Mouse (Mus musculus): ENCODE measurements around the gene Ezr. TPM values are rescaled to one million over a fixed set of nuclear protein-coding genes. Genes with fewer than 3 reads are reported as not detected.

Gene Ezr
- polyA plus RNA-seq, 1 experiment, result 148 TPM

Other genes starting within 250 kb of the Ezr start
- gene Dynlt1c, start 181.1 kb downstream of the Ezr start, polyA plus RNA-seq (2012; rRNA removed), result 7.9 and 8.5 TPM in 2 replicates
- 96.9 and 97.6 TPM in 2 replicates for gene Dynlt1f, start 126.9 kb downstream of the Ezr start, polyA plus RNA-seq (2012; rRNA removed)
- 3.6 and 5.7 TPM in 2 replicates for gene Sytl3, start 123.7 kb downstream of the Ezr start, polyA plus RNA-seq (2012; rRNA removed)
- 18.0 and 22.7 TPM in 2 replicates for gene Rsph3b, start 165.9 kb upstream of the Ezr start, polyA plus RNA-seq (2012; rRNA removed)
- gene Tagap1, start 178.4 kb upstream of the Ezr start, polyA plus RNA-seq (2012; rRNA removed), result 14.0 and 16.3 TPM in 2 replicates
- 154 and 164 TPM in 2 replicates for gene Rnaset2b, start 187.8 kb upstream of the Ezr start, polyA plus RNA-seq (2012; rRNA removed)
- gene Gm49721, start 196.1 kb upstream of the Ezr start, polyA plus RNA-seq (2012; rRNA removed), result 0.42 and 0.74 TPM in 2 replicates
- gene Gm1604a, start 242.8 kb upstream of the Ezr start, polyA plus RNA-seq (2012; rRNA removed), result not detected in 2 replicates